Mouse (Mus musculus) urinary bladder, postnatal 10 days (tissue): ENCODE results near the gene Csnk2a2.

Experiments used
- DNase-seq: peaks from one replicate; pipeline ENCODE4 v3.0.0; 2022; ENCODE audit warnings: low spot score

Csnk2a2 gene

GRCm38 (mm10) chr8:95490006-95490405 is at the start of gene Csnk2a2:
Csnk2a2 (minus strand) TSS chr8:95490039.
- DNase-seq, result no peak

GRCm38 (mm10) chr8:95539487-95539886 is 49.6 kb upstream of the Csnk2a2 start:
- no peak for DNase-seq

- no peak for DNase-seq
Observed at GRCm38 (mm10) chr8:95533584-95534387, 43.9 kb upstream of the Csnk2a2 start, which contains the start of gene Ccdc113. Ccdc113 (plus strand) TSS chr8:95534085.

- no peak for DNase-seq
Observed at GRCm38 (mm10) chr8:95532206-95532605, 42.4 kb upstream of the Csnk2a2 start.

- DNase-seq, result no peak
Observed at GRCm38 (mm10) chr8:95528750-95529310, 39.0 kb upstream of the Csnk2a2 start.

GRCm38 (mm10) chr8:95528194-95528593 is 38.4 kb upstream of the Csnk2a2 start:
- DNase-seq, result no peak

- DNase-seq, result no peak
Observed at GRCm38 (mm10) chr8:95523991-95524390, 34.2 kb upstream of the Csnk2a2 start.

GRCm38 (mm10) chr8:95516928-95517327 is 27.1 kb upstream of the Csnk2a2 start:
- no peak for DNase-seq

GRCm38 (mm10) chr8:95513219-95513618 is 23.4 kb upstream of the Csnk2a2 start:
- DNase-seq, result no peak

GRCm38 (mm10) chr8:95512257-95512656 is 22.4 kb upstream of the Csnk2a2 start:
- no peak for DNase-seq

- no peak for DNase-seq
Observed at GRCm38 (mm10) chr8:95506245-95506644, 16.4 kb upstream of the Csnk2a2 start.

GRCm38 (mm10) chr8:95505606-95506005 is 15.8 kb upstream of the Csnk2a2 start:
- DNase-seq, result no peak

GRCm38 (mm10) chr8:95504835-95505234 is 15.0 kb upstream of the Csnk2a2 start:
- no peak for DNase-seq

GRCm38 (mm10) chr8:95502431-95502830 is 12.6 kb upstream of the Csnk2a2 start:
- no peak for DNase-seq

- no peak for DNase-seq
Observed at GRCm38 (mm10) chr8:95500436-95500835, 10.6 kb upstream of the Csnk2a2 start.

GRCm38 (mm10) chr8:95499266-95500064 is 9.6 kb upstream of the Csnk2a2 start:
- no peak for DNase-seq

- no peak for DNase-seq
Observed at GRCm38 (mm10) chr8:95497821-95498220, 8.0 kb upstream of the Csnk2a2 start.

- DNase-seq, result no peak
Observed at GRCm38 (mm10) chr8:95496420-95496819, 6.6 kb upstream of the Csnk2a2 start.

- DNase-seq, result no peak
Observed at GRCm38 (mm10) chr8:95495444-95495843, 5.6 kb upstream of the Csnk2a2 start.

GRCm38 (mm10) chr8:95492057-95492456 is 2.2 kb upstream of the Csnk2a2 start:
- DNase-seq, result no peak

- peak; percentile 49 for DNase-seq
Observed at GRCm38 (mm10) chr8:95488698-95489332, 1.0 kb downstream of the Csnk2a2 start.
